11 mouse cellular contexts compared by ENCODE assay signal in genomic region chr2:90526564-90526963, GRCm38 (mm10). TPM values are rescaled to one million over a fixed set of nuclear protein-coding genes. Genes with fewer than 3 reads are reported as not detected.
DNase-seq lines count a peak whose midpoint lies in the region; ATAC-seq and TF ChIP-seq lines count a peak whose summit lies in the region.
"Had no signal": no experiment of that assay in that cellular context is flagged by ENCODE, and none has a peak within 500 bp of the region (broad histone marks: within the 10 kb centered on the region; RNA-seq: fewer than 3 reads in every experiment).

No protein-coding gene starts in this region.

- no peak overlapping the region for H3K4me3 ChIP-seq in kidney, embryonic 15.5 days (replicated peaks)
- no peak overlapping the region for H3K4me3 ChIP-seq in embryonic facial prominence, embryonic 12.5 days
- H3K4me3 ChIP-seq in intestine, embryonic 15.5 days (replicated peaks), result no peak overlapping the region
- H3K4me3 ChIP-seq in midbrain, embryonic 16.5 days (ENCODE audit: low read depth, low read length), result no peak overlapping the region
- H3K4me3 ChIP-seq in cerebellum, adult 2 months (replicated peaks; ENCODE audit: insufficient read depth, low read depth, low read length), result no peak overlapping the region
- H3K4me3 ChIP-seq: limb, embryonic 12.5 days had no signal

- H3K27ac ChIP-seq in kidney, embryonic 15.5 days, result peak overlapping the region; percentile 76
- H3K27ac ChIP-seq in embryonic facial prominence, embryonic 12.5 days, result peak overlapping the region; percentile 74
- H3K27ac ChIP-seq in intestine, embryonic 15.5 days, result peak overlapping the region; percentile 38
- peak overlapping the region; percentile 73 for H3K27ac ChIP-seq in midbrain, embryonic 16.5 days (ENCODE audit: low read length)
- H3K27ac ChIP-seq in cerebellum, adult 2 months (ENCODE audit: insufficient read depth, low read length), result no peak overlapping the region
- H3K27ac ChIP-seq: limb, embryonic 12.5 days had no signal

- H3K4me2 ChIP-seq in kidney, embryonic 15.5 days, result no peak overlapping the region
- 0 out of 2 replicates have a peak overlapping the region, but pooled peaks have one; percentile 3 for H3K4me2 ChIP-seq in embryonic facial prominence, embryonic 12.5 days (replicated peaks)
- H3K4me2 ChIP-seq in intestine, embryonic 15.5 days (replicated peaks), result peak overlapping the region; percentile 3; the same call in 1 of the 2 replicates
- peak overlapping the region; percentile 15 for H3K4me2 ChIP-seq in midbrain, embryonic 16.5 days (ENCODE audit: low read length)
- H3K4me2 ChIP-seq: limb, embryonic 12.5 days had no signal

- peaks cover 36% of the 10 kb centered on the region for H3K4me1 ChIP-seq in kidney, embryonic 15.5 days
- peaks cover 16% of the 10 kb centered on the region; the same call in 1 of the 2 replicates for H3K4me1 ChIP-seq in embryonic facial prominence, embryonic 12.5 days
- H3K4me1 ChIP-seq in intestine, embryonic 15.5 days (replicated peaks), result peaks cover 11% of the 10 kb centered on the region
- peaks cover 16% of the 10 kb centered on the region for H3K4me1 ChIP-seq in midbrain, embryonic 16.5 days (ENCODE audit: control insufficient read depth, insufficient read depth, low read length)
- peaks cover 24% of the 10 kb centered on the region for H3K4me1 ChIP-seq in cerebellum, adult 2 months (ENCODE audit: control insufficient read depth, insufficient read depth, low read length)
- H3K4me1 ChIP-seq: limb, embryonic 12.5 days had no signal

- no peaks in the 10 kb centered on the region for H3K9me3 ChIP-seq in kidney, embryonic 15.5 days (replicated peaks)
- H3K9me3 ChIP-seq in embryonic facial prominence, embryonic 12.5 days, result no peaks in the 10 kb centered on the region
- no peaks in the 10 kb centered on the region for H3K9me3 ChIP-seq in intestine, embryonic 15.5 days
- no peaks in the 10 kb centered on the region for H3K9me3 ChIP-seq in midbrain, embryonic 16.5 days (replicated peaks; ENCODE audit: control insufficient read depth, low read length, poor library complexity, severe bottlenecking)
- H3K9me3 ChIP-seq: limb, embryonic 12.5 days had no signal

- H3K36me3 ChIP-seq in kidney, embryonic 15.5 days, result no peaks in the 10 kb centered on the region
- no peaks in the 10 kb centered on the region for H3K36me3 ChIP-seq in embryonic facial prominence, embryonic 12.5 days
- no peaks in the 10 kb centered on the region for H3K36me3 ChIP-seq in intestine, embryonic 15.5 days
- no peaks in the 10 kb centered on the region for H3K36me3 ChIP-seq in midbrain, embryonic 16.5 days (ENCODE audit: control insufficient read depth, insufficient read depth, low read length)
- H3K36me3 ChIP-seq: limb, embryonic 12.5 days had no signal

- no peak overlapping the region for H3K9ac ChIP-seq in kidney, embryonic 15.5 days
- H3K9ac ChIP-seq in embryonic facial prominence, embryonic 12.5 days, result no peak overlapping the region
- no peak overlapping the region for H3K9ac ChIP-seq in intestine, embryonic 15.5 days
- H3K9ac ChIP-seq in midbrain, embryonic 16.5 days (ENCODE audit: low read depth, low read length), result peak overlapping the region; percentile 42; the same call in 1 of the 2 replicates
- H3K9ac ChIP-seq: limb, embryonic 12.5 days had no signal

- TF ChIP-seq POLR2A in cerebellum, adult 2 months (IDR thresholded peaks at IDR 0.05; ENCODE audit: borderline replicate concordance, insufficient read depth, low read length), result no peak

- no peaks in the 10 kb centered on the region for H3K27me3 ChIP-seq in kidney, embryonic 15.5 days
- H3K27me3 ChIP-seq in embryonic facial prominence, embryonic 12.5 days, result no peaks in the 10 kb centered on the region
- H3K27me3 ChIP-seq in intestine, embryonic 15.5 days (replicated peaks), result no peaks in the 10 kb centered on the region
- no peaks in the 10 kb centered on the region for H3K27me3 ChIP-seq in midbrain, embryonic 16.5 days (ENCODE audit: control insufficient read depth, insufficient read depth, low read depth, low read length)
- no peaks in the 10 kb centered on the region for H3K27me3 ChIP-seq in cerebellum, adult 2 months (ENCODE audit: control insufficient read depth, insufficient read depth, low read length)
- H3K27me3 ChIP-seq: CH12.LX had no signal

- no peak for TF ChIP-seq CTCF in cerebellum, adult 2 months (IDR thresholded peaks at IDR 0.05; ENCODE audit: borderline replicate concordance, insufficient read depth, low read depth, low read length)

- no peak for ATAC-seq in kidney, embryonic 15.5 days (replicated peaks; ENCODE audit: low FRiP score)
- no peak for ATAC-seq in embryonic facial prominence, embryonic 12.5 days (ENCODE audit: insufficient number of reproducible peaks, insufficient read depth, low FRiP score, low TSS enrichment)
- peak; percentile 88 for ATAC-seq in intestine, embryonic 15.5 days
- ATAC-seq in midbrain, embryonic 16.5 days, result peak; percentile 63

- WGBS in kidney, embryonic 15.5 days, result 44% methylated on average over 6 of the region's 6 CpGs
- 30% methylated on average over 6 of the region's 6 CpGs for WGBS in embryonic facial prominence, embryonic 12.5 days
- WGBS in intestine, embryonic 15.5 days, result 10% methylated on average over 6 of the region's 6 CpGs
- 16% methylated on average over 6 of the region's 6 CpGs for WGBS in midbrain, embryonic 16.5 days
- 53% methylated on average over 6 of the region's 6 CpGs for WGBS in cerebellum, adult 2 months

- no peak for DNase-seq in kidney, adult 11 months
- DNase-seq in cerebellum, adult 2 months, result no peak
- no peak for DNase-seq in right cerebral cortex, postnatal 25 days
- no peak for DNase-seq in cerebellum, adult 8-10 months
- DNase-seq: right cerebral cortex, postnatal 4 days had no signal

RNA-seq across cellular contexts. Expression of gene Ptprj, which starts 53.9 kb away (rescaled TPM):
- 6.5 and 7.1 TPM in 2 replicates for polyA plus RNA-seq in kidney, embryonic 15.5 days (2015; fragmentation: Nextera tagmentation; extraction: Ambion mirVana)
- polyA plus RNA-seq in embryonic facial prominence, embryonic 12.5 days (2016; fragmentation: Nextera tagmentation; extraction: Ambion mirVana), result 2.6 and 3.7 TPM in 2 replicates
- 4.4 and 5.3 TPM in 2 replicates for polyA plus RNA-seq in intestine, embryonic 15.5 days (2015; fragmentation: Nextera tagmentation; extraction: Ambion mirVana)
- 5.4 and 5.9 TPM in 2 replicates for polyA plus RNA-seq in midbrain, embryonic 16.5 days (2015; fragmentation: Nextera tagmentation; extraction: Ambion mirVana)
- 25.6 and 26.6 TPM in 2 replicates for polyA plus RNA-seq in cerebellum, adult 2 months (2012; rRNA removed)

Comparison
In these comparisons a context has a peak if more than half of its experiments do, and no peak if none do; other contexts are left out.
1. ATAC-seq: peak in intestine, embryonic 15.5 days (single experiment) and midbrain, embryonic 16.5 days (single experiment); none in kidney, embryonic 15.5 days (single experiment) and embryonic facial prominence, embryonic 12.5 days (single experiment).